Mouse (Mus musculus) fat pad, adult 2 months (tissue): ENCODE results near the gene Cdk19.

ENCODE experiments used
- DNase-seq: peaks from one replicate; pipeline ENCODE4 v3.0.0-alpha.2; 2011; ENCODE audit warnings: low read depth, low spot score; ENCODE audit errors: extremely low read depth

Gene Cdk19

DNA sequence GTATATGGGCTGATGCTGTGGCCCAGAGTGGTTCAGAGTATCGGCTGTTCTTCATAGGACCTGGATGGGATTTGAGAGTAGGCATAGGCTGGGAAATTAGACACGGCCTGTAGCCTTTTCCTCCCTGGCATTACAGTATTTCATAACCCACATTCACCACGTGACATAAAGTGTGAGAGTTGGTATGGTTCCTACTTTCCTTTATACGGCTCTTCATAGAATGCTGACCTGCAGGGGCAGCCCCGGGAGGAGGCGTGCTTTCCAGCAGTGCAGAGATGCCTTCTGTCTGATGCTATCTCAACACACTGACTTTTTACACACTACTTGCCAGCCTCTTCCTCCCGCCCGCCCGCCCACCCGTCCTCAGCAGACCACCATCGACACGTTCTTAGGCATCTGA lies 96.0 kb downstream of the Cdk19 start:
- no peak for DNase-seq

DNA sequence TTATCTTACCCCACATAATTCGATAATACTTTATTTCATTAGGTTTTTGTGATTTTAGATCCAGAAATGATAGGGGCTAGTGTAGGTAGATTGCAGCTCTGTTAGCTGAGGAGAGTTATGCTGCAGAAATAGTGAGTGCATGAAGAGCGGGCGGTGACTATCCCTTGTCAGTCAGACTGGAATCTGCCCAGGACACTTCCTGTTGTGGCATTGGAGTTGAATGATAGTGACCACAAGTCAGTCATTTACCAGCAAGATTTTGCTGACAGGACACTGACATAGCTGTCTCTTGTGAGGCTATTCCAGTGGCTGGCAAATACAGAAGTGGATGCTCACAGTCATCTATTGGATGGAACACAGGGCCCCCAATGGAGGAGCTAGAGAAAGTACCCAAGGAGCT lies 97.8 kb downstream of the Cdk19 start:
- no peak for DNase-seq

DNA sequence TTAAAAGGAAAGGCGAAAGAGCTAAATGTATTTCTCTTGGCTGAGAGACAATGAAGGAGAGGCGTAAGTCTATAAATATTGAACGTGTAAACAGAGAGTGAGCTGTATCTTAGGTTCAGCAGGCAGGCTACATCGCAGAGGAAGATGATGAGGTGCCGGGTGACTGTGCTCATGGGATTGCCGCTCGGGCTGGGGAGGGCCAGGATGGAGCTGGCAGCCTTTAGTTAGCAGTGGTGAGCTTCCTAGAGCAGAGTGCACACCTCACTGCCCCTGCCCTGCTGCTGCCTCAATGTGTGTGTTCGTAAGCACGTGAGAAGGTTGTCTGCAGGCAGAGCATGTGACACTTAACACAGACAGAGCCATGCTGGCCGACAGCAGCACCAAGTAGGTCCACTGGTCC lies 101.4 kb downstream of the Cdk19 start:
- DNase-seq = no peak

DNA sequence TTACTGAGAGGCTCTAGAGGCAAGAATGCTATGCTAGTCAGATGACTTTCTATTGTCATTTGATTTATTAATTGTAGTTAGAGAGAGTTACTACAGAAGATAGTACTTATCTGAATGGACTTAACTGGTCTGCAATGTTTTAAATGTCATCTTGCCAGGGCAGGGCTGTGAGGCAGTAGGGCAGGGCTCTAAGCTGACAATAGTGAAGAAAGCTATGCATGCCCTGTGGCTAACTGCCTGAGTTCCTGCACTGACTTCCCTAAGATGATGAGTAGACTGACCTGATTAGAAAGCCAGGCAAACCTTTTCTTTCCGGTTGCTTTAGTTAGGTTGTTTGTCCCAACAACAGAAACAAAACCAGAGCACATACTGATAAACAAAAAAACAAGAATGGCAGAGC lies 102.7 kb downstream of the Cdk19 start:
- DNase-seq = no peak

DNA sequence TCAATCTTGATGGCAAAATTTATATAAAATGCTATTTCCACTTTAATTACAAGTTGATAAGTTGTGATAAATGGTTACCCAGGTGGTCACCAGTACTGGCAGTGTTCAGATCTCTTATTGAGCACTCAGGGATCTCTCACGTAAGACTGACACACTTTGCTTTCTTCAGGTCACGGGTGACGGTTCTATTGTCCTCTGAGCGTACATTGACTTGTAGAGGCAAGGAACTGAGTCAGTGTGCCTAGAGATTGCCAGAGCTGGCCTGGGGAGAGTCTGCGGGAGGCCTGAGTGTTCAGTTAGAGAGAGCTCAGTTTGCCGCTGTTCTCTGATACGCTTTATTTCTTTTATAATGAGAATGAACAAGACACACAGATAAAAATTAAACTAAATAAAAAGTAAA lies 104.0 kb downstream of the Cdk19 start:
- DNase-seq = no peak

DNA sequence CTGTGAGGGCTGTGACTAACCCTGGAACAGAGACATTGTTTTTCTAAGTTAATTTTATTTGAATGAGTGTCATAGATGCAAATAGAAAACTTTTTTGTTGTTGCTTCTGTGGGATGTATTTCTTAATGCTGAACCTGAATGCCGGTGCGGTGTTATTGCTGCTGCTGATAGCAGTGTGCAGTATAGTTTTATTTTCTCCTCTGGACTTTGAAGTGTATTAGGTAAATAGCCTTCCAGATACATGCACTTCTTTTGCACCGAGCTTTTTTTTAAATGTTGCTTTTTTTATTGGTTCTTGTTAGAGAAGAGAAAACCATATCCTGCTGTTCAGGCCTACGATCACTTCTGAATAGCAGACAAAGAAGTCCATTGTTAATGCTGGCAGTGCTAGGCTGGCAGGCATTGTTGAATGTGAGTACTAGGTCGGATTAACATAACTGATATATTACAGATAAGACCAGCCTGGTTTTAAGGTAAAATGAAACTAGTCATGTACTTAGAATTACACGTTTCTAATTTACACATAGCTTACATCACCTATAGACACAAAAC lies 104.5 kb downstream of the Cdk19 start:
- peak; percentile 45 for DNase-seq

DNA sequence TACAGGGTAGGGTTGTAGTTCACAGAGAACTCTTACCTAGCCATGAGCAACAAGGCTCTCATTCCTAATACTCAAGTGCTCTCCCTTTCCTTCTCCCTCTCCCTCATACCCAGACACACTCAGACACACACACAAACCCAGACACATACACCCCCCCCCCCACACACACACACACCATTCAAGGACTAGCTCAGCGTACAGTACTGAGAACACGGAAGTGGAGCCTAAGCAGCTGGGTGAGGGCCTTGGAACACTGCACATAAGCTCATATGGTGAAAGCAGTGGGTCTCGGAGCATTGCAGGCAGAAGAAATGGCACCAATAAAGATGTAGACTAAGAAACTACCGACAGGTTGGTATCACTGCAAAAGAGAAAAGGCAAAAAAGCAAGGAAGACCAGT lies 105.2 kb downstream of the Cdk19 start:
- no peak for DNase-seq

DNA sequence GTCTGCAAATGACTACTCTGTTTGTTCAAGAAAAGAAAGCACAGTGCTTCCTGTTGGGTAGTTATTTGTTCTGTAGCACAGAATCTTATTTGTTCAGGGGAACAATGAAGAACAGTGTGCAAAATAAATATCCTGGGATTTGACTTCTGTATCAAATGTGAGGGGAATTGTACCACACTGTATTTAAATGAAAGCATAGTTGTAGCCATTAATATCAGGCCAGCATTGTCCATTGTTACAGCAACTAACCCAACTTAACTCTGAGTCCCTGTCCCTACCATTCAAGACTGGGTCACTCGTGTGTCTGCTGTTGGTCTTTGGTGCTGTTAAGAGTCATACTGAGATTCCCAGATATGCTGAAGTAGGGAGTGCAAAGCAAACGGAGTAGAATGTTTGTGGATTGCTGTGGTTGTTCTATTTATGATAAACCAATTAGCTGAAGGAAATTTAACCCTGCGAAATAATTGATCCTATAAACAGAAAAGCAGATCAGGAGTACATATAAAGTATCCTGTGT lies 106.8 kb downstream of the Cdk19 start:
- DNase-seq = no peak

DNA sequence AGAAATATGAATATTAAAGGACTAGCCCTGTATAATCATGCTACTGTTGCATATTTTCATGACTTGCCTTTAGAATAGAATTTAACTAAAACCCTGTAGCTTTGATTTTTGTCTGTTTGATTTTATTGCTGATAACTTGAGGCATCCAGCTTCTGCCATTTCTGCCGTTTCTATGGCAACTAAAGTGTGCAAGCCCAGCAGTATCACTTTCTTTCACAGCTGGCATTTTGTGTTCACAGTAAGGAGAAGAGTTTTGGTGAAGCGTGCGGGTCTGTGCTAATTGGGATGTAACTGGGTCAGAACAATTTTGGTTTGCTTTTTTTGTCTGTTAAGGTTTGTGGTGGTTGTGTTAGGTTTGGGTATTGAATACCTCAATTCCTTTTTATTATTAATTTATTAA lies 107.3 kb downstream of the Cdk19 start:
- DNase-seq = no peak

DNA sequence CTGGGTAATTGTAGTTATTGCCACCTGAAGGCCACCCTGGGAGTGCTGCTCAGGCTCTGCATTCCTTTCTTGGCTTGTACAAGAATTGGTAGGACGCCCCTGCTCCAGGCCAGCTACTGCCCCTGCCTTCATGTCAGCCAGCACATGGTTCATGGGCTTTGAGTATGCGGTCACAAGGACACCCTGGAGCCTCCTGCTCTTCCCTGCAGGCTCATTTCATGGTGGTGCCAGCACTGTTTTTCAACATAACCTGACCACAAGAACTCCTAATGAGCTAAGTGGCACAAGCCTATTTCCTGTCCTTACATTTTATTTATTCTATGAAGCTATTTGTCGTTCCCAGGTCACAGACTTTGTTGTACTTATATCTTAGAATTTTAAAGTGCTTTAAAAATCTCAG lies 107.9 kb downstream of the Cdk19 start:
- no peak for DNase-seq

DNA sequence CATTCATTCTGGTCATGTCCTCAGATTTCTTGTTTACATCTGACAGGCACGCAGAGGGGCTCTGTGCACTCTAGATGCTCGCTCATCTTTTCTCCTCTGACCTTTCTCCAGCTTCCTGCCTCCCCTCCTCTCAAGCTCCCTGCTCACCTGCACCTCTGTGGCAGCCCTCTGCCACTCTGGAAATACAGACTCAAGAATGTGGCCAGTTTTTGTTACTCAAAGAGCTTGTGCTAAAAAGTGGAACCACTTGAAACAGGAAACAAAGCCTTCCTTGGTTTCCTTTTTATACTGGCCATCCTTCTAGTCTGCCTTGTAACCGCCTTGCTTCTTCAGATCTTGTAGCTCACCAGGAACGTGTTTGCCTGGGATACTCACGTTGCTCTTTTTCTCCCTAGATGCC lies 108.6 kb downstream of the Cdk19 start:
- no peak for DNase-seq

DNA sequence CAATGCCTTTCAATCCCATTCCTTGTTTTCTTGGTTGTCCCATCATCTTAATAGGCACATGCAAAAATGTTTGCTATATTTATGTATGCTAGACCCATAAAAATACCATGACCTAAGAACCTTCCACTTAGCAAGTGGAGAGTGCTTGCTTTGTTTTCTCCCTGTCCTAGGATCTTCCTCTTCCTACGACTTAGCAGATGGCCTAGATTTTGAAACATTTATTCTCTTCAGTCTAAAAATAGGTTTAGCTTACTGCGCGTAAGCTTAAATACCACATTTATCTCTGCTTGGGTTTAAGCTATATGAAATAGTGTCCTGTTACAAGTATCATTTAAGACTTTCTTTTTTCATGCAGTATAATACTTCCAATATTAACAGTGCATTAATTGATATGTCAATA lies 109.1 kb downstream of the Cdk19 start:
- DNase-seq = no peak

DNA sequence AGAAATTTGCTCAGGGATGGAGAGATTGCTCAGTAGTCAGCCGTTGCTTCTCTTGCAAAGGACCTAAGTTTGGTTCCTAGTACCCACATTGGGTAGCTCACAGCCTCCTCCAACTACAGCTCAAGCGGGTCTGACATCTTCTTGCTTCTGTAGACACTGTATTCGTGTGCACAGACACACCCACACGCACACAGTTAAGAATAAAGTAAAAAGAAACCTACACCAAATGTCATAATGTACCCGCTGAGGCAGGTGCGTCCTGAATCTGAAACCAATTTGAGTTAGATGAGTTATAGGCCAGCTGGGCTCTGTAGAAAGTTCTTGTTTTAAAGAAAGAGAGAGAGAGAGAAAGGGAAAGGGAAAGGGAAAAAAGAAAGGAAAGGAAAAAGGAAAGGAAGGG lies 110.2 kb downstream of the Cdk19 start:
- DNase-seq = no peak

DNA sequence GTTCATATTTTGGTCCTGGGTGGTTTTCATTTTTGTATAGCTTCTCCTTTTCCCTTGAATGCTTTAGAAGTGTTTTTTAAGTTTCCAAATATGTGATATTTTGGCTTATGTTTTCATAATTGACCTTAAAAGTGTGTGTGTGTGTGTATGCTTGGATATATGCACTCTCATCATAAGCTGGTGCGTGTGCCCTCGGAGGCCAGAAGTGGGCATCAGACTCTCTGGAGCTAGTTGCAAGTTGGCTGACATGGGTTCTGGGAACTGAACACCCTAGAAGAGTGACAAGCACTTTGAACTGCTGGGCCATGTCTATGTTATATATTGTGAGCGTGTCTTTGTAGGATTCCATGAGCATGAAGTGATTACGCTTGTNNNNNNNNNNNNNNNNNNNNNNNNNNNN lies 110.8 kb downstream of the Cdk19 start:
- DNase-seq = no peak

DNA sequence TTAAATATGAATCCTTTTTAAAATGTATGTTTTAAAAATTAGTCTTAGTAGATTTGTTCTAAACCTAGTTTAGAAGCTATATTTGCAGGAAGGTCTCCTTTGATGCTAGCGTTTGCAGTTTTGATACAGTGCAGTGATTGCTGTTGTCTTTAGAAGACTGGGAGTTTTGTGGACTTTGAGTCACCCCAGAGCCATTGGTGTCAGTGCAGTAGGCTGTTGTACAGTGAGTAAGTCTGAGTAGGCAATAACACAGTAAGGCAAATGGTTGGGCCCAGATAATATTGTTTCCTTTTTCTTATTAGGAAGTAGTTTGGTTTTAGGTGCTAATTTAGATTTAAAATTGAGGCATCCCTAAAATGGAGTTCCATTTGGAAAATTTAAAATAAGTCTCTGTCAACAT lies 117.8 kb downstream of the Cdk19 start:
- DNase-seq = no peak

DNA sequence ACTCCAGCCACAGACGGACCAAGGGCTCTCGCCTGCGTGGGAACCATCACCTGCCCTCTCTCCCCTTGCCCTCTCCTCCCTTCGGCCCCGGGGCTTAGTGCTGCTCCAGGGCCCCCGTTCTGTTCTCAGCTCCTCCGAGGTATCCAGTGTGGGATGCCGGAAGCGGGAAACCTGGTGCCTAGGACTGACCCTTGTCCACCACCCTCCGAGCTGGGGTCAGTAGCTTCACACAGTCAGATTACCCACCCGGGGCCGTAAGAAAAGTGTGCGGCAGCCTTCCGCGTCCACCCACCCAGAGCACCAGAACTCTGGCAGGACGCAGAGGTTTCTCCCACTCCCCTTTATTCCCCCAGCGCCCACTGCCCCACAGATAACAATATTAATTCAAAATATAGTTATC lies 119.8 kb downstream of the Cdk19 start:
- DNase-seq = no peak

DNA sequence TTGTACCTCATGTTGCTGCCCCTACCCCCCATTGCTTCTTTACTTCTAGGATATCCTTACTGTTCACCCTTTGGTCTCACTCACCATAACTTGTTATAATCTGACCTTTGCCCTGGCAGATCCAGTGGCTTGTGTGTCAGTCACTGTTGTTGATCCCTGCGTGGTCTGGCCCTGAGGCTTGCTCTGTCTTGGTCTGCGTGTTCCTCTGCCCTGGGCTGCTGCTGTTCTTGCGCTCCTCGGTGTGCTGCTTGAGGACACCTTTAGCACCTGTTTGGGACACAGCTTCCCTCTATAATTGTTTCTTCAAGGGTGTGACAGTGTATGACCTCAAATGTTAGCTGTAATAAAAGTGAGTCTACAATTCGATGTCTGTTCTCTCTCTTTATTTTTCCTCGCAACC lies 122.0 kb downstream of the Cdk19 start:
- no peak for DNase-seq

DNA sequence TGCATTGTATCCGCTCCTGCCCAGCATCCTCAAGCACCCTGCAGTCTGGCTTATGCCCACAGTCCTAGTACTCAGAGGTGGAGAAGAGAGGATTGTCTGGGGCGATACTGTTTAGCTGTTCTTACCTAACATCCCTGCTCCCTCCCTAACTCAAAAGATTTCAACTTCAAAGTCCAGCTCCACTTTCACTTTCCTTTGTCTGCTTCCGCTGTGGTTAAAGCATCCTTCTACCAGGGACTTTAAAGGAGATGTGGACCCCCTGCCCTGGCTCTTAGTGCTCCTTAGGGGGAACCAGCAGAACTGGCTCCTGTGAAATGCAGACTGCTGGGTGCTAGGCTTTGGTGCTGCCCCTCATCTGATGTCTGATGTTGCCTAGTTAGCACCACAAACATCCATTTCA lies 122.9 kb downstream of the Cdk19 start:
- DNase-seq = no peak

DNA sequence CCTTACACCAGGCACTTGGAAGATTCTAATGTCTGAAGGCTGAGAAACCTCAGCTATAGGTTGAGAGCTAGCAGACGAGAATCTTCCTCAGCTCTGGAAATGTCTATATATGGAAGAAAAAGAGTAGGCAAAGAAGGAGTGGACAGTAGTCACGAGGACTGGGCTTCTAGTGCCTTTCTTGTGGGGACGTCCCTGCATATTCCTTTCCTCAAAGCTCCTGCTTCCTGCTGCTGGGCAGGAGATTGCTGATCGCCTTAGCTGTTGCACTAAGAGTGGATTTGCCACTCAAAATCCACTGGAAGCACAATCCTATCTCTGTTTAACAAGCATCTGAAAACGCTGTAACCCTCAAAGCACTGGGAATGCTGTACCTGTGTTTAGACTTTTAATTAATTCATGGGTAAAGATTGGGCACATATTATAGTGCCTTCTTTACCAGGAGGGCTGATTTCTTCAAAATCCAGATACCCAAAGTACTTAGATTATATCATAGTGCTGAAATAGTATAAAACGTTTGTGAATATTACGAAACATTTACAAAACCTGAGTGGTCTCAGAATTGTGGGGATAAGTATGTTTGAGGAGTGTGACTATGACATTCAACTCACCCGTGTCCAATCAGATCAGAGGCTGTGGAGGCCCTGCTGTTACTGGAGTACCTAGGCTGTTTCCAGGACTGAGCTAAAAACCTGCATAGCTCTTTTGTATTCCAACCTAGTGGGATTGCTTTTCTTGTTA lies 128.0 kb downstream of the Cdk19 start:
- DNase-seq = no peak

DNA sequence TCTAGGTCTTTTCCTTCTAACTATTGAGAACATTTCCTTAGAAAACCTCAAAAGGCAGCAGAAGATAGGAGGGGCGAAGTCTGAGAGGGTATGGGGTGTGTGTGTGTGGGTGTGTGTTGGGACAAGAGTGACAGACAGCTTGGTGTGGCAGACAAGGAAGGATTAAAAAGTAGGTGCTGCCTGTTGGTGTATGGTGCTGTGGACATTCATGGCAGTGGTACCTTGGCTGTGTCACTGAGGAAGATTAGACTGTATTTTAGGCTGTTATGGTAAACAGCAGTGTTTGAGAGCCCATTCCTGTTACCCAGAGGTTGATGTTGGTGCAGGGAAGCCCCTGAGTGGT lies 128.5 kb downstream of the Cdk19 start:
- no peak for DNase-seq

DNA sequence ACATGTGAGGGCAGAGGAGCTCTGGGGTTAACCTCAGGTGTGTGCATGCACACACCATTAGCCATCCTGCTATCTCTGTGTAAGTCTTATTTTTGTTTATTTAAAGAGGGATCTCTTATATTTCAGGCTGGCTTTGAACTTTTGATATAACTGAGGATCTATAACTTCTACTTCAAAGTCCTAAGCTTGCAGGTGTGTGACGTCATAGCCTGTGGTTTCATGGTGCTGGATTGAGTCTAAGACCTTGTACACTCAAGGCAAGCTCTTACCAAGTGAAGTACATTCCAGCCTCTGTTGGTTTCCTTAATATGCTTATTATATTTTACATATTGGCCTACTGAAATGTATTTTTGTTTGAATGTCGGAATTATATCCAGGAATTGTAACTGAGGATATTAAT lies 129.8 kb downstream of the Cdk19 start:
- DNase-seq = no peak

DNA sequence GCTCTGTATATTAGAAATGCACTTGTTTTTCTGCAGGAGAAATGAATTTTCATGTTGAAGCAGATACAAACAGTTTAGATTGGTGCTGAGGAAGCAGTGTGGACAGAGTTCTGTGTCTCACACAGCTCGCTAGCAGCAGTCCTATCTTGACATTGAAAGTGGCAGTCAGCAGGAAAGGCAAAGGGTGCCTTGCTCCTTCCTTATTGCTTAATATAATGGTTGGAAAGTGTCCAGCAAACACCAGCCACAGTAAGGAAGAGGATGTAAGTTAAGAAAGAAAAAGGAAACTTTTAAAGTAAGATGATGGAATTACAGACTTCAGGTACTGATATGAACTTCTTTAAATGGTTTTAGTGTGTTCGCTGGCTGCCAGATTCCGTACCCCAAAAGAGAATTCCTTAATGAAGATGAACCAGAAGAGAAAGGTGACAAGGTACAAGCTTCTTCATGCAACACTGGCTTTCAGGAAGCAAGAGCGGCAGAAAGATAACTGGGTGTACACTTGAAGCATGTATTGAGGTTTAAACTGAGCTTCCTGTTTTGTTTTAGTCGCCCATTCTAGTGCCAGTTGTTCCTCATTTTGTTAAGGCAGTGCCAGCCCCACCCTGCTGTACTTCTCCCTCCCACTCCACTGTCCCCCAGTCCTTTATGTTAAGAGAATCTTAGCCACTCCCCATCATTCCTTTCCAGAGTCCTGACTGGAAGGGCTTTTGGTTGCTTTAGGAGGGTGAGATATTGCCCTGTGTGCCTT lies 137.3 kb downstream of the Cdk19 start:
- DNase-seq = no peak
